Mouse (Mus musculus) gastrocnemius, adult 8-10 months (tissue): ENCODE measurements at regions not wholly inside any gene's neighbourhood (a gene's known extent, or its start where the extent isn't known, plus 50 kb on each side); places are given as distances from the start of the nearest gene placed in this dataset.

ENCODE experiments used
- DNase-seq, 2 experiments: peaks; one replicate each; pipeline ENCODE4 v3.0.0; 2022; ENCODE audit warnings: low spot score in 2 of 2

DNA sequence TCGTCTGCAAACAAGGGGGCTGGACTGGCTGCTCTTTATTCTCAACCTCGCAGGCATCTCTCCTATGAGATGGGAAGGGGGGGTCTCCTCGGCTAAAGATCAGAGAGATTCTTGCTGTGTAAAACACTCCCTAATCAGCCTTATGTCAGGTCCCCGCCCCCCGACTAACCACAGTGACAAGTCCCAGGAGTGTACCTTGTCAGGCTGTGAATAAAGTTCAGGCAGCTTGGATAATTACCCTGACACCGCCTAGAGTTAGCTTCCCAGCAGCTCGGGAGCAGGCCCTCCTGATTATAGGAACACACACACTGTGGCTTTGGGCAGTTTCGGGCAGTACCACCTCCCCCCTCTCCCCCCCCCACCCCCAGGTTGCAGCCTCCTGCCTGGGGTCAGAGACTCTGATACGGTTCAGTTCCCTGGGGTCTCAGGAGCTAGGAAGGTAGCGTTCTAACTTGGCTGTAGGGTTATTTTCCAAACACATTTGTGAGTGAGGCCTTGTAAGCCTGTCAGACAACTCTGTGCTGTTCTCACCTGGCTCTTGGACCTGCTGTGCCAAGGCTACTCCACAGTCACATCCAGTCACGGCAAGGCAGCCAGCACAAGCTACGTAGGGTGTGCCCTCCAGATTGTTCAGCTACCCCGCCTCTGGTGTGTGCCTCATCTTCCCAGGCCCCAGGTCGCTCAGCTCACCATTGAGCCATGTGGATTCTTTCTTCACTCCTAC lies 461.0 kb upstream of the Zmiz1 start:
- DNase-seq: no peak

DNA sequence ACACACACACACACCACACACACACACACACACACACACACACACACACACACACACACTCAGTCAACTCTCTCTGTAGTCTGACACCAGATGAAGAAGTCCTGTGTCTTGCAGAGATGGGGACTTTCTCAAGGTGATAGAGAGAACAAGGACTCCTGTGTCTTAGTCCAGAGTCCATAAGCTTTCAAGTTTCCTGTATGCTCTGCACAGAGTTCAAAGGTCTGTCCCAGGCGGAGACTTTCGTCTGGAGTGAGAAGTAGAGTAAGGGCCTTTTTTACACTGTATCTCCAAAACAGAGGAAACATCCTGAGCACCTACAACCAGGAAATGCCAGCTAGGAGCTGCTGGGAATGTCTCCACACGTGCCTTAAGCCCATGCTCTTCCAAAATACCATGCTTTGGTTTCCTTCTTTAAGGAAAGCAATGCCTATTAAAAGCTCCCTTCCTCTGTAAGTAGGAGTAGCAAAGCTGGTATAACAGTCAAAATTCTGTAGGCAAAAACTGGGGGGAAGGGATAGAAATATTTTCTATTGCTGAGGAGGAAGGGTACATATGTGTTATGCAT lies 459.9 kb upstream of the Zmiz1 start:
- DNase-seq: no peak

DNA sequence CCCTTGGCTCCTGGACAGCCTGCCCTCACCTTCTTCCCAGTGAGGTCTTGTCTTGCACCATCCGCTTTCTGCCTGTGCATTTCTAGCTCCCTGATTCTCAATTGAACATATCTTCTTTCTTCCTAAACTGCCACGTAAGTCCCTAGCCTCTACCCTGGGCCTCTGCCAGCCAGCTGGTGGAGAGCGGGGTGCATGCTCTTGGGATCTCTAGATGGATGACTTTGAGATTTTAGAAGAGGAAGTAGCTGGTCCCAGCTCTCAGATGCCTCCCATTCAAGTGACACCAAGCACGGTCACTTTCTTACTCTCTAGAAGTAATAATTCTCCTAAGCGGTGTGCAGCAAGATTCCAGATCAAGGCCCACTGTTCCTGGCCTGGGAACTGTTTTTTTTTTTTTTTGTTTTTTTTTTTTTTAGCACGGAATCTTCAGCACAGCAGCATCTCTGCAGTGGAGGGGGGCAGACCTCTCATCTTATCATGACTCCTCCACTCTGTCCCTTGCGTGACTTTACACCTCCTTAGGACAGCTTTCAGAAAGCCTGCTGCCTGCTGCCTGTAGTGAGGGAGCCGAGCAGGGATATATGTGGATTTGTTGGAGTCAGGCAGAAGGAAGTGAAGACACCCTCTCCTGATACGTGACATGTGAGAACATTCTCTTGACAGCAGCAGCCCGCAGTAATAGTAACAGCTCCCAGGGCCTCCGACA lies 453.6 kb upstream of the Zmiz1 start:
- no peak for DNase-seq

DNA sequence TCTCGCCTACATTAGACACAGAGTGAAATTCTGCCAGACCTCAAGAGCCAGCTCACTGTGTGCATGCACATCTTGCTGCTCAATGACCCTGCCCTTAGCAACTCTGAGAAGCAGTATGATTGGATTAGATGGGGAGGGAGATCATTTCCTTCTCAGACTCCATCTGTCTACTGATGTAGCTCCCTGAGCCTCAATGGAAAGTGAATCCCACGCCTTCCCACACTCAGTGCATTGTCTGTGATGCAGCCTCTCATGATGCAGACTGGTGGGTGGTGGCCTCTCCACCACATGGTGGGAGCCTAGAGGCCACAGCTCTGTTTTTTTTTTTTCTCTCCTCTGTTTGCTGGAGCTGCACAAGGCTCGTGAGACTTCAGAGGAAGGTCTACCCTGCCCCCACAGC lies 447.1 kb upstream of the Zmiz1 start:
- no peak for DNase-seq

DNA sequence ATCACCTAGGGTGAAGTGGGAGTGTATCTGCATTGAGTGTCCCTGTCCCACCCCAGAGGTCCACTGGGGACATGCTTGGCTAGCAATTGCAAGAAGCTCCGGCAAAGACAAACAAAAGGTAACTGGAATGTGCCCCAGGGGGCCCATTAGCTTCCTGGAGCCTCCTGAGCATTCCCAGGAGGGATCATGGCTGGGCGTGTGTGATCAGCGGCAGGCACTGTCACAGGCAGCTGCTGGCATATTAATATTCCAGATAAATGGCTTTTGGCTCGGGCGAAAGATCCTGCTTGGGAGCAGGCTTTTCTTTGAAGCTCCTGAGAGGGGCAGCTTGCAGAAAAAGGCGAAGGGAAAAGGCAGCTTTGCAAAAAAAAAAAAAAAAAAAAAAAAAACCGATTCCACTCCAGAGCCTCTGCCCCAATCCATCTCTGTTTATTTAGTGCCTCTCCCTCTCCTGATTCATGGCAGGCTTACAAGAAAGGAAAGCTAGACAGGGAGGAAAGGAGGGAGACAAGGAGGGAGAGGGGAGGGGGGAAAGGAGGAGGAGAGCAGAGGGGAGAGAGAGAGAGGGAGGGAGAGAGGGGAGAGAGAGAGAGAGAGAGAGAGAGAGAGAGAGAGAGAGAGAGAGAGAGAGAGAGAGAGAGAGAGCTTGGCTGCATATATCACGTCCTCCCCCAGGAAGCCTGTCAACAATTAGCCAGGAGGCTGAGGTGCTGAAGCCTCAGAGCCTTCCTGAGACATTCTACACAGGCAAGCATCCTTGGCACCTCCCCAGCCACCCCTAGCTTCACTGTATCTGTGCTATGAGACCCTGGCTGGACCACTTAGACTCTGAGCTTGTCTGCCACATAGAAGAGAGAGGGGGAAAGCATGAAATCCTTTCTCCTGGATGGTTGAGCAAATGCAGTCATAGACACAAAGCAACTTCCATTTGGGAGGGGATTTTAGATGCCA lies 443.4 kb upstream of the Zmiz1 start:
- DNase-seq: peak in 1 of 2 experiments; percentile 6

DNA sequence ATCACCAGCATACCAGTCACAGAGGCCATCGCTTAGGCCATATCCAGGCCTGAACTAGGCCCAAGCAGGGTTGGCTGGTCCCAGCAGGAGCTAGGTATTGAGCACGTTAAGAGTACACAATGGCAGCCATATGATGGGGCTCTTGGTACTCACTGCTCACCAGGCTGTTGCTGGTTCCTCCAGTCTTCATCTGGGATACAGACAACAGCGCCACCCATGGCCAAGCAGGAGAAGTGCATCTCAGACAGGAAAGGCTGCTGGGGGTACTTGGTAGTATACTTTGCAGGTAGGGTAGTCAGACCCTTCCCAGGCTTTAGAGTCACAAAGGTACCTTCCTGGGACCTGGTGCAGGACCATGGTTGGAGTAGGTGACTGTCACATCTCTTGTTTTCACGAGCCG lies 441.1 kb upstream of the Zmiz1 start:
- DNase-seq: no peak

DNA sequence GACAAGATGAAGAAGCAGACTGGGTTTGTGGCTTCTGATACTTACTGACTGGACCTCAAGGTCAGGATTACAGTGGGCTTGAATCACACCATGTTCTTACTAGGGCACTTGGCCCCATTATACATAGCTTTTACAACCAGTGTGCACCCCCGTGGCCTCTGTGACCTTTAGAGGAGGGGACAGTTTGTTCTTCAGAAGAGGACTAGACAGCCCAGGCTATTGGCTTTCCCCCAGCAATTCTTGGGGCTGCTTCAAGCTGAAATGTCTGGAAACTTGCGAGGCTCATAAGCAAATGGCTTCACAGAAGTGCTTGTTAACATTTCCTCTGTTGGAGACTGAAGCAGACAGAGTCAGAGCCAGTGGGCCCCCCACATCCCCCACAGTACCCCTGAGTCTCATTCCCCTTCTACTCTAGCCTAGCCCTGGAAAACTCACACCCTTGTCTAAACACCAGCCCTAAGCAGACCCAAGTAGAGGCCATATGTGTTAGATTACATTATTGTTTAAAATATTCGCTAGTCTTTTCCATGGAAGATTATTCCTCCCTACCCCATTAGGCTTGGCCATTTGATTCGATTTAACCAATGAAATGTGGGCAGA lies 439.6 kb upstream of the Zmiz1 start:
- no peak for DNase-seq

DNA sequence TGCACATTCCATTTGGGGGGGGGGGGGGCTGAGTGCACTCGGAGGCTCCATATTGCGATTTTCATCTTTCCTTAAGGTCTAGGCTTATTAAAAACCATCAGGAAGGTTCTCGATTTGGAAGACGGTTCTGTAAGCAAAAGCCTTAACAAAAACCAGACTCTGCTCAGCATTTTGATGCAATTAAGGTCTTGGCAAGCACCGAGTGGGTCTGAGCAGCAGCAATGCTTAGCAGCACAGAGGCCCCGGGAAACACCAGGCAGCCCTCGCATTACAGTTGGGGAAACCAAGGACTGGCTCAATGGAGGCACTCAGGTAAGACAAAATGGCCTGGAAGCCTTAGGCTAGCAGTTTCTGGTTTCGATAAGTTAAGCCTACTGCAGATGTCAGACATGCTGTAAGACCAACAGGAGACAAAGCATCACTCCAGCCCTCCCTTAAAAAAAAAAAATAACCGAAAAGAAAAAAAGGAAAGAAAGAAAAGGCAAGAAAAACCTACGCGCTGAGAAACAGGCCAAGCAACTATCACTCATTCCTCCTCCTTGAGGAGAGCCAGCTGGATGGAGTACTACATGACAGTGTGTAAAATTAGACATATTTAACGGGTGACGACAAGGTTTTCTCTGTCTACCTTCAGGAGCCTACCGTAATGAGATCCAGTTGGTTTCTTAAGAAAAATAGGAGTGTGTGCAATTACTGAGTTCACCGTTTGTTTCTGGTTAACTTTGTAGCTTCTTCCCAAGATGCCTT lies 436.3 kb upstream of the Zmiz1 start:
- no peak for DNase-seq

DNA sequence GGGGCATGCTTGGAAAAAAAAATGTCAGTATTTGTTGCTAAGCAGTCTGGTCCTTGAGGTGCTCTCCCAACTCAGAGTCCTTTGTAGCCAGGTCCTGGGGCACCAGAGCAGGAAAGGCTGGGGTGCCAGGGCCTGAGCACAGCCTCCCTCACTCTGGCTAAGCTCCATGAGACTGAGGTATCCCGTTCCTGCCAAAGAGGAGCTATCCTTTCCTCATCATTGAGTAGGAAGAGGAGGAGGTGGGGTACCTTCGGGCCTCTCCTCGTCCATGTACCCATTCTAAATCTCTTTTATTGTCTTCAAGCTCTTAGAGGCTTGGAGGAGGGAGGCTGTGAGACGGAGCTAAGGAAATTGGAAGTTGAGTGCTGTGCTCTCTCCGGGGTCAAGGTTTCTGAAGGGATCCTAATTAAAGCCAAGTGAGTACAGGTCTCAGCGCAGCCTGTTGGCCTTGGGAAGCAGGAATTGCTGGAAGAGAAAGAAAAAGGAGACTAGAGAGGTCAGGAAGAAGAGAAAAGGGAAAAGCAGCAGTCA lies 435.6 kb upstream of the Zmiz1 start:
- no peak for DNase-seq

DNA sequence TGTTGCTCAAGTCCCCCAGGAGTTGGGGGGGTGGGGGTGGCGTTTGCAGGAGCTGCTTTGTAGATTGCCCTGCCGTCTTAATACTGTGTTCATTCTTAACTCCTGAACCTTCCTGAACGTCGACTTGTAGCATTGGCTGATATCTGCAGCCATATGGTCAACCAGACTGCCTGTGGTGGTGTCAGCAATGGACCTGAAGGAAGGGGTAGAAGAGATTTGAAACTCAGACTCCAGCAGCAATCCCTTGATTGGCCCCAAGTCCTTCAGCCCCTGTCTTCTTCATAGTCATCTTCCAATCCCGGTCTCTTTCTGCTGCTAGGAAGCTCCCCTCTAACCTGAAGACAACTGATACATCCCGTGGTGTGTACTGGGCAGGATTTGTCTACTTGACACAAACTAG lies 433.9 kb upstream of the Zmiz1 start:
- no peak for DNase-seq

DNA sequence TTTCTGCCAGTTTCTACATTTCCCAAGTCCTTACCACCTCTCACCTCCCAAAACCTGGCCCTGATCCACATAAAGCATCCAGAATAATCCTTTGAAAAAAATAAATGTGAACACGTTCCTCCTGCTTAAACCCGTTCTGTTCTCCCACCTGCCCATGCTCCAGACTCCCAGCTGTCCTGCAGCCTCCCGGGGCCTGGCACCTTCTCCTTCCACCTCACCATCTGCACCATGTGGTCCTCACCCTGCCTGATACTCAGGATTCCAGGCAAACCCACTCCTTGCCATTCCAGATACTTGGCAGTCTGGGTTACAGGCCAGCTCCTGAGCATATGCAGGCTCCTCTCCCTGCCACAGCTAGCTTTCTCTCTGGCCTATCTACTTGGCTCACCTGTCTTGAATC lies 431.9 kb upstream of the Zmiz1 start:
- no peak for DNase-seq

DNA sequence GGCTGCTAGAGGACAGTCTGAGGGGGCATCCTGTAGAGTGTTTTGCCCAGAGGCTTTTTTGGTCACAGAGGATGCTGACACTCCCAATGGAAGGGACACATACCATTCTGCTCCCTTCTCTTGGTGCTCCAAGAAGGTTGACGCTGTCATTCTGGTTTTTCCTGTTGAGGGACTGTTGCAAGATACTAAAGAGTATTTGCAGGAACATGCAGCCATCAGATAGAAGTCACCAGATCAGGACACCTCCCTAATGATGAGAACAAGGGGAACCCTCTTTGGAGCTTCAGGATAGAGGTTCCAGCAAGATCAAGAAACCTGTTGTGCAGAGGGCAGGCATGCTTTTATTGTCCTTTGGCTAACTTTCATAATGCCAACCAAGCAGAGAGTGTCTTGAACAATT lies 431.1 kb upstream of the Zmiz1 start:
- DNase-seq: no peak

DNA sequence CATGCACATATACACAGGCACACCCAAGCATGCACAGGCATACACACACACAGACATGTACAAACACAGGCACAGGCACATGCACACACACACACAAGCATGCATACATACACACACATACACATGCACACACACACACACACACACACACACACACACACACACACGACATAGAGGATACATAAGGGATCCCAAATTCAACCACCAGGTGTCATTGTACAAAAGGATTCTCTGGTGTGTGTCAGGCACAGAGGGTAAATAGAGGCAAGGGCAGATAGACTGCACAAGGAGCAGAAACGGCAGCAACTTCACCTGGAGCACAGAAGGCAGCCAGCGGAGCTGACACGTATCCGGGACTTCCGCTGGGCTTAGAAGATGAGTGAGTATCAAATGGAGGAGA lies 428.1 kb upstream of the Zmiz1 start:
- no peak for DNase-seq

DNA sequence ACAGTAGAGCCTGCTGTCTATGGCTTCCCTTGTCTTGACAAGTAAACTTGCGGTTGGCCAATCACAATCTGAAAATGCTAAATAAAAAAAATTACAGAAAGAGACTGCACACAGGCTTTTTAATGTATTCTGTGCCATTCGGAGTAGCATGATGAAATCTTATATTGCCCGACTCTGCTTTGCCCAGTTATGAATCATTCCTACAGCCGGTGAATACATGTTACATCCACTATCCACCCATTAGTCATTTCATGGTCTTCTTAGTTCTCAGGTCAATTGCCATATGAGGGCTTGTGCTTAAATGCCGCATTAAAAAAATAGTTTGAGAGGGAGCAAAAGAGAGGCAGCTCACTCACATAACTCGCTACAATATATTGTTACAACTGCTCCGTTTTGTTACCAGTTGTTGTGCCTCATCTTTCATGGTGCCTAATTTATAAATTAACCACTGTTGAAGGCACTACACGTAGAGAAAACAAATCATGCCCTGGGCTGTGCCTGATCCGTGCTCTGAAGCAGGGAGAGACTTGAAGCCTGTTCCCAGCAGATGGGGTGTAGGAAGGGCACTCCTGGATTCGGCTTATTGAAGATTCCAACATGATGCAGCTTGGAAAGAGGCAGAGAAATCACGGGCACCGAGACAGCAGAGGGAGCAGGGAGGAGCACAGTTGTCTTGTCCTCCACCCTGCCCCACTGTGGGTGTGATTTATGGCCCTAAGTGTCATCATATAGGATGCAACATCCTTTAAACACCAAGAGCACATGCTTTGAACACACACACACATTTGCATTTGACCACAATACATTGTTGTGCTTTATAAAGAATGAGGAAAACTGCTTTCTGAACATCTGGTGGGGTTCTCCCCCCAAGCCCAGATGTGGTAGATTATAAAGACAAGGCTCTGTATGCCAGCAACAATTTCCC lies 427.0 kb upstream of the Zmiz1 start:
- no peak for DNase-seq

DNA sequence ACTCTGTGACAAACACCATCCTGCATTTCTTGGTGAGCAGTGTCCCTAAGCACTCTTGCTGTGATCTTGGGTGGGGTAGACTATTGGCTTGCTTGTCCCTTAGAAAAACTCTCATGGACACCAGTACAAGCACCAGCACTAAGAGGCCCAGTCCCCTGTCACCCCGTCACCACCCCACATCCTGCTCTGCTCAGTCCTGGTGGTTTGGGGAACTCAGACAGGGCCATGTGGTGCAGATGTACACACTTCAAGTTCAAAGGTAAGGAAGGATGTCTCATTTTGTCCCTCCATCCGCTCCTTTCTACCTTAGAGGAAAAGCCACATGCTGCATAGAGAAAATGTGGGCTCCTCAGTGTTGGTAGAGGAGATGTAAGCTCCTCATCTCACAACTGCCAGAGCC lies 426.1 kb upstream of the Zmiz1 start:
- no peak for DNase-seq

DNA sequence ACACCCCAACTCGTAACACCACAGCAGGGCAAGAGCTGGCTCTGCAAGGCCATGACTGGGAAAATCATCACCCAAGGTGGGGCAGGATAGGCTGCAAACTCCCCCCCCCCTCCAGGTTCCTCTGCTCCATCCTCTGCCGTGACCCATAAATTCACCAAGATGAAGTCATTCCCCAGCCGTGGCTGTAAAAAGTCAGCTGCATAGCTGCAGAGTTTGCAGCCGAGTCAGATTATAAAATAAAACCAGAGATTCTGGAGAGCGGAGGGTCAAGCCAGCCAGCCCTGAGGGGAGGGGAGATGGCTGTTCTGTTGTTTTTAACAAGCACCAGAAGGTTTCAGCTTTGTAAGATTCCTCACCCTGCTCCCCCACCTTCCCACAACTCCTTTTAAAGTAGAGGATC lies 416.7 kb upstream of the Zmiz1 start:
- no peak for DNase-seq

DNA sequence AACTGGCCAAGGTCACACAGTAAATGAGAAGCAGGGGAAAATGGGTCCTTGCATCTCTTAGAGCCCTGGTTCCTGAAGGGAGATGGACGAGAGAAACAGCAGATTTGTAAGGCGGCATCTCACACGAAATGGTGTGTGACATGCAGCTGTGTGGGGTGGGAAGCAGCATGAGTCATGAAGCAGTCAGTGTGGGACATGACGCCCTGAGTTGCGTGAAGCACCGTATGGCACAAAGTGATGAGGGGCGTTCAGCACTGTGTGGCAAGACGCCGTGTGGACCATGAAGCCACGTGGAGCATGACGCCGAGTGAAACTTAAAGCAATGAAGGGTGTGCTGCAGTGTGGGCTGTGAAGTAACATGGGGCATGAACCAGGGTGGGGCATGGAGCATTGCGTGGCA lies 414.9 kb upstream of the Zmiz1 start:
- DNase-seq: no peak

DNA sequence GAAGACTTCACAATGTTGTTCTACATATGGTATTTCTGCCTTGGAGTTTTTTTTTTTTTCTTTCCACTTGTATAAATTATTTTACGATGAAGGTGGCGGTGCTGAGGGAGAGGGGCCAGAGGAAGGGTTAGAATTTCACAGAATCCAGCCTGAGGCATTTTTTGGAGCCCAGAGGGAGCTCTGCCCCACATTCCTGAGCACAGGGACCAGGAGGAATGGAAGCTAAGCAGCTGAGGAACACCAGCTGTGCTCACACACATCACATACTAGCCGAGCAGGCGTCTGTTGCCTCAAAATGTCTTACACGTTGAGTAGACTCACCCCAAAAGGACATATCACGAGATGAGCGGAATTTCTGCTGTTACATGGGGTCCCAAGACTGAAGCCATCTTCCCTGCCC lies 414.1 kb upstream of the Zmiz1 start:
- DNase-seq: no peak

DNA sequence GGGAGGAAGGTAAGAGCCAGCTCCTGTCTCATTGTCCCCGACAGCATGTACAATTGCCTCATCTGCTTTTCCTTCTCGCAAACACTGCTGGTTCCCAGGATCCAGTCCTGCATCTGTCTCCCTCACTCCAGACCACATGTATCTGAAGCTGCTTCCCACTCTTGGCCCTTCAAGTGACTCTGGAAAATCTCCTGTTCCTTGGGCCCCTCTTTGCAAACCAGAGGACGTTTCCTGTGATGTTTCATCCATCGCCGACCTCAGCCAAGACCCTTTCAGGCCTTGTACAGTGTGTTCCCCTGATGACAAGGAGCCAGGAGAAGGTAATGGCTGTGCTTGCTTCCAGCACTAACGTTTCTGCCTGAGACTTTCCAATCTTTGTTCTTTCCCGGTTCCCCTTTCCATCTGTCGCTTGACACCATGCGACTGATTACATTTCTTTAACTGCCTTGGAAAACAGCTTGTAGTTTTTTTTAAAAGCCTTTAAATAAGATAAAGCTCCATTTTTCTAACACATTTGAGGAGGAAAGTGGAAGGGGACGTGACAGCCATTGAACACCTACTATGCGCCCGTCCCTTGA lies 408.2 kb upstream of the Zmiz1 start:
- no peak for DNase-seq
